Mouse (Mus musculus): ENCODE measurements around the gene Pklr.
A peak's percentile ranks its signal among the peaks of the same experiment; 100 is the strongest.

Pklr gene

DNA sequence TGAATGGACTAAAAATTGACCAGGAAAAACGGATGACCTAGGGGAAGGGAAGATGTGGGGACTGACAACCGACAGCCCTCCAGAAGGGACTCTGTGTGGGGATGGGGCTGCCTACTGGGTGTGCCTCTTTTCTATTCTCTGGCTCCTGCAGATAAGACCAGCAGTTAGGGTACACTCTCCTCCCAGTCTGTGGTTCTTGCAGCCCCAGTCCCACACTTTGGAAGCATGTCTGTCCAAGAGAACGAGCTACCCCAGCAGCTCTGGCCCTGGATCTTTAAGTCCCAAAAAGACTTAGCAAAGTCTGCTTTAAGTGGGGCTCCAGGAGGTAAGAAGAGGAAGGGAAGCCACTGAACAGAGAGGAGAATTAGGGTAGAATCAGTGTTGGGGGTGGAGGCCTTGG is at the start of gene Pklr:
Gene Pklr (plus strand): TSS at position 185 of the 400 bp plus-strand sequence.
- peak; percentile 49 for DNase-seq (ENCODE audit: low read depth, low spot score)

- peak; percentile 66 for DNase-seq (ENCODE audit: low read depth, low spot score)
Measured at GRCm38 (mm10) chr3:89087338-89088110, 48.4 kb upstream of the Pklr start.

GRCm38 (mm10) chr3:89088974-89089373 is 47.0 kb upstream of the Pklr start:
- DNase-seq (ENCODE audit: low read depth, low spot score) = no peak

GRCm38 (mm10) chr3:89089882-89090591 is 45.9 kb upstream of the Pklr start:
- peak; percentile 81 for DNase-seq (ENCODE audit: low read depth, low spot score)

DNA sequence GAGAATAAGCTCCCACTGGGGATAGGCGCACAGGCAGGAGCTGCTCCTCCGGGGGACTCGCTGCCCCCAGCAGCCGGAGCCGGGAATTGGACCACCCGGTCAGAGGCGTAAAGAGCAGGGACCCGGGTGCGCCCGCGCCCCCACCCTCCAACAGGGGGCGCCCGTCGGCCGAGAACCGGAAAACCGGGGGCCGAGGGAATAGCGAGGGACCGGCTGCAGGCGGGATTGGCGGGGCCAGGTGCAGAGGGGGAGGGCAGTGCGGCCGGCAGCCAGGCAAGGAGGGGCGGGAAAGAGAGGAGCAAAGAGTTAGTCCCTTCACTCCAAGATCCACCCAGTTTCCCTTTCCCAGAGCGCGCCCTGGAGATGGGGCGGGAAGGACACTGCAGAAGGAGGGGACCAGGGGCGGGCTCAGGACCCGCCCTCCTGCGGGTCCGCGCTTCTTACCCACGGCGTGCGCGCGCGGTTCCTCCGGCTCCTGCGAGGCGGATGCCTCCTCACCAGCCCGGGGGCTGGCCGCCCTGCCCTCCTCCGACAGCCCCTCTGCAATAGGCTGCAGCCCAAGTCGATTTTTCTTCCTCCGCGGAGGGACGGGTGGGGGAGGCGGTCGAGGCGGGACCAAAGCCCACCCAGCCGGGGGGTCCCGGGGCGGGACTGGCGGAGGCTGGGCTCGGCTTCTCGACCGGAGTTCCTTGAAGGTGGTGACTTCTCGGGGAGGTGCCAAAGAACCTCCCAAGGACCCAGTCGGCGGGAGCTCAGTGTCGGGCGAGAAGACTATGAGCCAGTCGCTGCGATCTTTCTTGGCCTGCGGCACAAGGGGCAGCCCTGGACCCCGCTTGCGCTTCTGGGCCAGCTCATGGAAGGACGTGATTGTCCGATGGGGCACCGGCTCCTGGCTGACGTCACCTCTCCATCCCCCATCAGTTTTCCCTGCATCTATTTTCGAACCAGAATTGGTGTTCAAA is 45.0 kb upstream of the Pklr start:
- peak; percentile 62 for DNase-seq (ENCODE audit: low read depth, low spot score)

DNA sequence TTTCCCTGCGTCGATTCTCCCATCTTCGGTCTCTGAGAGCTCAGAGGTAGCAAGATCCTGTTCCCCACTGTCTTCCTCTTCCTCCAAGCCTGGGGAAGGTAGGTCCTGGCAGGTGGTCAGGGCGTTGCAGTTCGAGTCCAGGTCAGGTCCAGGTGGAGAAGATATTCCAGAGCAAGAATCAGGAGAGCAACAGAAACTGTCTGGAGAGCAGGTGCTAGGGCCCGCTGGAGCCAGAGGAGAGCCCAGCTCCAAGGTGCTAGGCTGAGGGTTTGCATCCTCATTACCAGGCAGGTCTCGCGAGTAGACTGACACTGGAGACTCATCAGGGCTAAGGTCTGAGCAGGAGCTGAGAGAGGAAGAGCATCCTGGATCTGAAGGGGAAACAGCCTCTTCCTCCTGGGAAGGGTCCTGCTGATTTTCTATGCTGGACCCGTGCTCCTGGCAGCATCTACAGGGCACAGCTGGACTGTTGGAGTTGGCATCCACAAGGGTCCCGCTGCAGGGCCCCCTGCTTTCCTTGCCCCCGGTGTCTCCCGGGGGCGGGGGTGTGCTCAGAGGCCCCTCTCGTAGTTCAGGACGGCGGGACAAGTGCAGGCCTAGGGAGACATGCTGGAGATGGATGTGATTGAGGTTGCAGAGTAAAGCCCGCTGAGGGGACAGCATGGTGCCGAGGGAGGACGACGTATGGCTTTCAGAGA is 44.0 kb upstream of the Pklr start:
- DNase-seq (ENCODE audit: low read depth, low spot score) = no peak

DNA sequence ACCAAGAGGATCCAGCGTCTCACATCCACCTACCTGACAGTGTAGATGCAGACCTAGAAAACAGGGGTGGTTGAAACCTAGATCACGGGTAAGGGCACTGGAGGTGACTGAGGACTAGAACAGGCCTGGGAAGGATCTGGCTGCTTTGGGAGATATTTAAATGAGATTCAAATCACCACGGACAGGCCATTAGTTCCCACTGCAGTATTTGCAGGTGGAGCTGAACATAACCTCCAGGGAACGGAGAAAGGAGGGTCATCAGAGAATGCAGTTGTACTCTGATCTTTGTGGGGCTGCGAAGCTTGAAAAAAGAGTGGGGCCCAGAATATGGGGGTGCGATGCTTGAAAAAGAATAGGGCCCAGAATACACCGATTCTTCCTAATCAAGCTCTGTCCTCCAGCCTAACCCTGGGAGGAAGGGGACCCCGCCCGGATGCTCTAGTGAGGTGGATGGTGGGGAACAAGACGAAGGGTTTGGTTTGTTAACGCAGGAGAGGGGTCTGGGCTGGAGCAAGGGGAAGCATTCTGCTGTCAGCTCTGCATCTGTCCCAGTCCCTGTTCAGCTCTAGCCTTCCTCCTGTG is 43.3 kb upstream of the Pklr start:
- DNase-seq (ENCODE audit: low read depth, low spot score) = no peak

DNA sequence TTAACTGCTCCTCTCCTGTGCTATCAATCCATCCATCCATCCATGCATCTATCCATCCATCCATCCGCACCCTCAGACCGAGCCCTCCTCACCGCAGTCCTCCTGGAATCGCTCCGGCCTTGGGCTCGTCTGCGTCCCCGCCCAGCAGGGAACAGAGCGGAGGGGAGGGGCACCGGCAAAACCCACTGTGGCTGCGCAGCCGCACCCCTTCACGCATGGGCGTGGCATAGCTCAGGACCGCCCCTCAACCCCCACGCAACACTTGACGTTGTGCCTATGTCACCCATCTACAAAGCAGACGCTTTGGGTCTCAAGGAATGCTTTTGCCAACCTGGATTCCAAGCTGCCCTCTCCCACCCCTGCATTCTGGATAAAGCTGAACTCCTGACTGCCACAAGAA is 42.8 kb upstream of the Pklr start, which contains the start of gene Rusc1:
Gene Rusc1 (minus strand): TSS at position 137 of the 400 bp plus-strand sequence.
- DNase-seq (ENCODE audit: low read depth, low spot score) = no peak

- no peak for DNase-seq (ENCODE audit: low read depth, low spot score)
Measured at GRCm38 (mm10) chr3:89094021-89094420, 41.9 kb upstream of the Pklr start.

DNA sequence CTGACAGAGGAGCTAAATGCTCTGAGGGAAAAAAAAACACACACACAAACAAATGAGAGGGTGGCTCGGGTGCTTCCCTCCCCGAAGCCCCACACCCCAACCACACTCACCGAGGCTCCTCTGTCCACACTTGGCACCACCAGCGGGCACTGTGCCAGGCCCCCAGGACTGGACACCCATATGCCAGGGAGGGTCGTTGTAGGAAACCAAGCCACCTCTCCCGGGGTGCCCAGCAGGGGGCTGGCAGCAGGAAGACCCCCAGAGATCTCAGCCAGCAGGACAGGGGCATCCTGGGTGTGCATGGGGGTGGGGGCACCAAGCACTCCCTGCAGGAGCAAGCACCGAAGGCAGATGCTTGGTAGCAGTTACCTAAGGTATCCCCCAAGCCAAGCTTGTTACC is 35.1 kb upstream of the Pklr start, which contains the start of gene Gm43738:
Gene Gm43738 (minus strand): TSS at position 289 of the 400 bp plus-strand sequence.
- no peak for DNase-seq (ENCODE audit: low read depth, low spot score)

DNA sequence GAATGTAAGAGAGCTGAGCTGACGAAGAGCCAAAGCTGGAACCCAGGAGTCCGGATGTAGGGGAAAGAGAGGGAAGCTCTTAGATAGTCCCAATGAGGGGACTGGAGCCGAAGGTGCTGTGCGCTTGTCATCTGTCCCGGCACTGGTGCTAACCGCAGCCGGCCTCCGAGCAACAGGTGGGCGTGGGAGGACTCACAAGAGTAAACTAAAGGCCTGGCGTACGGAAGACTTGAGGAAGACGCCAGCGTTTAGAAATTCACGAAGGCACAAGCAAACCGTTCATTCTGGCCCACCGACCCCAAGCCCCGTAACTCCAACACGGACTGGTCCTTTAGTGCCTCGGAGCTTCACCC is 34.5 kb upstream of the Pklr start:
- DNase-seq (ENCODE audit: low read depth, low spot score) = no peak

GRCm38 (mm10) chr3:89101812-89102494 is 34.0 kb upstream of the Pklr start, which contains the start of gene Fdps:
Fdps (minus strand) TSS chr3:89101959.
- DNase-seq (ENCODE audit: low read depth, low spot score) = peak; percentile 98

DNA sequence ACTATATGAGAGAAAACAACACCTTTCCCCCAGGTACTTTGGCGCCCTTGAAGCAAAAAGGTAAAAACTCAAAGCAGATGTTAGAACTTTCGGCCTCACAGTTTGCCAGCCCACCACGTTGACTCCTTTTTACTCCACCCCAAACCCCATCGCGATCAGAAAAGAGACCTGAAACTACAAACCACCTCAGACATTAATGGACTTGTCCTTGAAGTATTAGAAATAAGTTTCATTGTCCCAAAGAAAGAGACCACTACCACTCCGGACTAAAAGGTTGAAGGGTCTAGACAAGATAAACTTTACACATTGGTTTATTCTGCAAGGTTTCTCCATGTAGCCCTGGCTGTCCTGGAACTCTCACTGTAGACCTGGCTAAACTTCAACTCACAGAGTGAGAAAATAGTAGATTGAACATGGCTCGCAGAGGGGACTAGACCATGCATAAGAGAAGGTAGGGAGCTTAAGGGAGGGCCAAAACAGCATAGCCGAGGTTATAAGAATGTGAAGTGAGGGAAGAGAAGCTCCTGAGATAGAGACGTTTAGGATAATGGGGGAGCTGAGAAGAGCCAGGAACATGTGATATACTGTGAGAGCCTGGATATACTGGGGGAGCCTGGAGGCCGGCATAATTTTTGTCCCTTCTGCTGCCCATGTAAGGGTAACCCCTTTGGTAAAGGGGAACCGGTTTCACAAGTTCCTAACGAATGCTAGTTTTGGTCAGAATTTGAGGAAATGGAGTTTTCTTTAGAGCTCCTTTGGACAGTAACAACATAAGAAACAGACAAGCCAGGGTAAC is 33.2 kb upstream of the Pklr start:
- DNase-seq (ENCODE audit: low read depth, low spot score) = no peak

GRCm38 (mm10) chr3:89103291-89103595 is 32.7 kb upstream of the Pklr start:
- no peak for DNase-seq (ENCODE audit: low read depth, low spot score)

GRCm38 (mm10) chr3:89106881-89107280 is 29.1 kb upstream of the Pklr start:
- DNase-seq (ENCODE audit: low read depth, low spot score) = no peak

DNA sequence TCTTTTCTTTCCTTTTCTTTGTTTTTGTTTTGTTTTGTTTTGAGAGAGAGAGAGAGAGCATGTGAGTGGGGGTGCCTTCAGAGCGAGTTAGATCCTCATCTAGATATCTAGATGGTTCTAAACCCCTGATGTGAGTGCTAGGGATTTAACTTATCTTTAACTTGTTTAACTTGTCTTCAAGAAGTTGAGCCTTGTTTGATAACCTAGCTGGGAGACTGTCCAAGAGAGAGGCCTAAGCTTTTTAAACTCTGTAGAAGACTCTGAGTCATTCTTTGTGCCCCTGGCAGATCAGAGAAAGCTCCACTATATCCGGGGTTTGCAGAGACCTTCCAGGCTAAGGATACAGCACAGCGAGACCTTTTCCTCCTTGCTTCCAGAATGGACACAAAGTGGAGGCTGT is 28.4 kb upstream of the Pklr start:
- no peak for DNase-seq (ENCODE audit: low read depth, low spot score)

- no peak for DNase-seq (ENCODE audit: low read depth, low spot score)
Measured at GRCm38 (mm10) chr3:89108146-89108545, 27.8 kb upstream of the Pklr start.

DNA sequence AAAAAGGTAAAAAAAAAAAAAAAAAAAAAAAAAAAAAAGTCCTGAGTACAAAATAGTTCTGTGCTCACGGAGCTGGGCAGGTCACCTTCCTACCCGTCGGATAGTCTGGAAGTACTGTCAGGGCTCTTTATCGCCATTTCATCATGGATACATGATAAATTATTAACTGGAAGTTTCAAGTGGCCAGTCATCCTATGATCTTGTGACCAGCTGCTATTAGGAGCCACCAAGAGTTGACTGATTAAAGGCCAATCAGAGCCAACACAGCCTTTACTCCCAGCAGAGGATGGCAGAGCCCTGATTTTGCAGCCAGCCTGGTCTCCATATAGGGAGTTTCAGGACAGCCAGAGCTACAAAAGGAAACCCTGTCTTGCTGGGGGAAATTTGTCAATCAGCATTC is 22.9 kb upstream of the Pklr start:
- no peak for DNase-seq (ENCODE audit: low read depth, low spot score)

GRCm38 (mm10) chr3:89115522-89115921 is 20.4 kb upstream of the Pklr start:
- DNase-seq (ENCODE audit: low read depth, low spot score) = peak; percentile 57

DNA sequence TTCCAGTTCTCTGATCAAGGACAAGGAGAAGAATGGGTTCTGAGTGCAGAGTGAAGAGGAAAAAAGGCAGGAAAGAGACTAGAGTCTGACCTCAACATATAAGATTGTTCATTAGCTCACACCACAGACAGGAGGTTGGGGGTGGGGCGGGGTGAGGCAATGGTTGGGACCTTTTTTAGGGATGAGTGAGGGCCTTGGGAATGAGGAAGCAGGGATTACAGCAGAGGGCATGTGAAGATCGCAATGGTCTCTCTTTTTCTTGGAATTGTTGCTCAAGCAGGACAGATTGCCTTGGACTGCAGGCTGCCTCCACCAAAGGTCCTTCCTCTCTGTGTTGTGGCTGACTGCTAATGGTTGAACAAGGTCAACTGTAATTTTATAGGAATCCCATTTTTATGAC is 12.6 kb upstream of the Pklr start:
- no peak for DNase-seq (ENCODE audit: low read depth, low spot score)

All from c-Kit-negative CD71-positive TER-119-positive erythroid progenitor cells, embryonic 14.5 days (primary cell).